Mouse (Mus musculus): ENCODE measurements around the gene Thsd4.

The Thsd4 gene

GRCm38 (mm10) chr9:60129235-60129991 lies 392.4 kb downstream of the Thsd4 start:
- no peak for DNase-seq

- DNase-seq = no peak
Observed at GRCm38 (mm10) chr9:60126961-60127360, 394.9 kb downstream of the Thsd4 start.

- no peak for DNase-seq
Observed at GRCm38 (mm10) chr9:60124102-60124501, 397.7 kb downstream of the Thsd4 start.

- no peak for DNase-seq
Observed at GRCm38 (mm10) chr9:60123066-60123465, 398.8 kb downstream of the Thsd4 start.

- no peak for DNase-seq
Observed at GRCm38 (mm10) chr9:60119846-60120245, 402.0 kb downstream of the Thsd4 start.

- DNase-seq = no peak
Observed at GRCm38 (mm10) chr9:60117831-60118230, 404.0 kb downstream of the Thsd4 start.

GRCm38 (mm10) chr9:60115711-60116247 lies 406.1 kb downstream of the Thsd4 start:
- DNase-seq = no peak

GRCm38 (mm10) chr9:60115306-60115705 lies 406.5 kb downstream of the Thsd4 start:
- no peak for DNase-seq

- no peak for DNase-seq
Observed at GRCm38 (mm10) chr9:60110200-60110599, 411.6 kb downstream of the Thsd4 start.

GRCm38 (mm10) chr9:60106683-60107082 lies 415.2 kb downstream of the Thsd4 start:
- DNase-seq = no peak

GRCm38 (mm10) chr9:60106106-60106505 lies 415.7 kb downstream of the Thsd4 start:
- no peak for DNase-seq

GRCm38 (mm10) chr9:60094211-60094610 lies 427.6 kb downstream of the Thsd4 start:
- no peak for DNase-seq

- no peak for DNase-seq
Observed at GRCm38 (mm10) chr9:60092428-60092827, 429.4 kb downstream of the Thsd4 start.

- no peak for DNase-seq
Observed at GRCm38 (mm10) chr9:60089441-60089840, 432.4 kb downstream of the Thsd4 start.

- no peak for DNase-seq
Observed at GRCm38 (mm10) chr9:60088101-60088500, 433.7 kb downstream of the Thsd4 start.

GRCm38 (mm10) chr9:60082107-60082581 lies 439.7 kb downstream of the Thsd4 start:
- DNase-seq = no peak

GRCm38 (mm10) chr9:60077761-60078160 lies 444.1 kb downstream of the Thsd4 start:
- DNase-seq = no peak

GRCm38 (mm10) chr9:60076396-60076795 lies 445.4 kb downstream of the Thsd4 start:
- no peak for DNase-seq

GRCm38 (mm10) chr9:60071620-60072263 lies 450.1 kb downstream of the Thsd4 start:
- no peak for DNase-seq

GRCm38 (mm10) chr9:60067241-60067640 lies 454.6 kb downstream of the Thsd4 start:
- DNase-seq = no peak

- no peak for DNase-seq
Observed at GRCm38 (mm10) chr9:60065184-60065583, 456.7 kb downstream of the Thsd4 start.

- DNase-seq = no peak
Observed at GRCm38 (mm10) chr9:60063191-60063720, 458.6 kb downstream of the Thsd4 start.

GRCm38 (mm10) chr9:60056131-60056530 lies 465.7 kb downstream of the Thsd4 start:
- DNase-seq = no peak

- no peak for DNase-seq
Observed at GRCm38 (mm10) chr9:60054951-60055350, 466.9 kb downstream of the Thsd4 start.

All from cerebellum, adult 9-11 months (tissue).